Mouse (Mus musculus) intestine, postnatal 0 days (tissue): ENCODE data around the gene Nup43. TPM values are rescaled to one million over a fixed set of nuclear protein-coding genes. Genes with fewer than 3 reads are reported as not detected.

ENCODE experiments used
- ATAC-seq: fragments of 200-750 bp; cut with Nextera tagmentation; 2 replicates; pipeline ENCODE4 v1.8.0; 2017; ENCODE audit warnings: mild to moderate bottlenecking, moderate TSS enrichment, moderate library complexity
- H3K27ac ChIP-seq: fragments of 300-500 bp; sonication (generic); 2 replicates; pipeline ENCODE4 v1.5.1; 2014; ENCODE audit warnings: mild to moderate bottlenecking, low read depth, low read length, moderate library complexity
- H3K27me3 ChIP-seq: fragments of 300-500 bp; sonication (generic); replicated peaks from 2 replicates; pipeline ENCODE4 v1.6.1; 2014; ENCODE audit warnings: low read length, mixed read lengths; ENCODE audit not compliant: control insufficient read depth, insufficient read depth
- H3K36me3 ChIP-seq: fragments of 300-500 bp; sonication (generic); 2 replicates; pipeline ENCODE4 v1.6.1; 2014; ENCODE audit warnings: mild to moderate bottlenecking, moderate library complexity; ENCODE audit not compliant: control insufficient read depth, insufficient read depth
- H3K4me1 ChIP-seq: fragments of 300-500 bp; sonication (generic); replicated peaks from 2 replicates; pipeline ENCODE4 v1.6.1; 2014; ENCODE audit warnings: antibody characterized with exemption, low read length, mixed read lengths; ENCODE audit not compliant: control insufficient read depth, insufficient read depth
- H3K4me2 ChIP-seq: fragments of 300-500 bp; sonication (generic); replicated peaks from 2 replicates; pipeline ENCODE4 v1.6.1; 2014; ENCODE audit warnings: low read depth, mild to moderate bottlenecking, moderate library complexity
- H3K4me3 ChIP-seq: fragments of 300-500 bp; sonication (generic); 2 replicates; pipeline ENCODE4 v1.5.1; 2014; ENCODE audit warnings: low read depth, low read length
- H3K9ac ChIP-seq: fragments of 300-500 bp; sonication (generic); 2 replicates; pipeline ENCODE4 v1.6.1; 2014; ENCODE audit warnings: mild to moderate bottlenecking, low read depth, low read length
- H3K9me3 ChIP-seq: fragments of 300-500 bp; sonication (generic); 2 replicates; pipeline ENCODE4 v1.6.1; 2016; ENCODE audit warnings: mixed run types; ENCODE audit not compliant: control insufficient read depth
- CTCF ChIP-seq: sonication (generic); IDR thresholded peaks from 2 replicates; pipeline ENCODE4 v1.5.1; 2016; ENCODE audit warnings: low read depth, mild to moderate bottlenecking, control low read depth, antibody characterized with exemption, moderate library complexity
- WGBS: fragments of 180-500 bp; shearing (Covaris S2); extraction: QIAGEN DNeasy Blood & Tissue Kit; methylation state at CpG from one replicate; pipeline ENCODE4 v1.1.7; 2014; 5-methylcytosine and 5-hydroxymethylcytosine counted together
- polyA plus RNA-seq: library from polyadenylated mRNA; unstranded; fragments of >200 nt; fragmentation: Nextera tagmentation; extraction: Ambion mirVana; gene quantifications from 2 replicates; pipeline ENCODE4 v1.2.1, GENCODE M21; 2015

Nup43 gene
- polyA plus RNA-seq, 1 experiment from 2014 or later = 14.2 TPM

DNA sequence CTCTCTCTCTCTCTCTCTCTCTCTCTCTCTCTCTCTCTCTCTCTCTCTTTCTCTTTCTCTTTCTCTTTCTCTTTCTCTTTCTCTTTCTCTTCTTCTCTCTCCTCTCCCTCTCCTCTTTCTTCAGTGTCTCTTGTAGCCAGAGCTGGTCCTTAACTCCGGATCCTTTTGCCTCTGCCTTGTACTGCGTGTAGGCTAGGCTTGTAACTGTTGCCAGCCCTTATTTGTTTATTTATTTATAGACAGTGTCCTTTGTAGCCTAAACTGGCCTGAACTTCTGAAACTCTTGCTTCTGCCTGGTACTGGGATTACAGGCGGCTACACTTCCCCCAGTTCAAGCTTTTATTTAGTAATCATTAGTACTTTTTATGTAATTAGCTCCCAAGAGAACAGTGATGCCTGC is 59.7 kb downstream of the Nup43 start:
- H3K36me3 ChIP-seq = no peaks in the 10 kb centered on the region
- H3K27ac ChIP-seq = no peak overlapping the region
- no peaks in the 10 kb centered on the region for H3K27me3 ChIP-seq
- H3K9ac ChIP-seq = no peak overlapping the region
- WGBS = 13% methylated on average over 3 of the region's 3 CpGs
- no peak for TF ChIP-seq CTCF
- H3K4me1 ChIP-seq = no peaks in the 10 kb centered on the region
- H3K9me3 ChIP-seq = no peaks in the 10 kb centered on the region
- no peak for ATAC-seq
- H3K4me2 ChIP-seq = peak overlapping the region; percentile 89
- H3K4me3 ChIP-seq = peak overlapping the region; percentile 79

Other genes starting within 250 kb of the Nup43 start
- 1.6 and 1.9 TPM in 2 replicates for gene Ulbp1, start 193.9 kb upstream of the Nup43 start, polyA plus RNA-seq
- 4.0 and 4.2 TPM in 2 replicates for gene Lrp11, start 77.7 kb upstream of the Nup43 start, polyA plus RNA-seq
- gene Pcmt1, start 13.6 kb downstream of the Nup43 start, polyA plus RNA-seq = 80.9 and 82.5 TPM in 2 replicates
- 5.5 and 6.6 TPM in 2 replicates for gene Lats1, start 13.7 kb downstream of the Nup43 start, polyA plus RNA-seq
- gene Katna1, start 58.5 kb downstream of the Nup43 start, polyA plus RNA-seq = 33.0 and 37.1 TPM in 2 replicates
- gene Ginm1, start 125.3 kb downstream of the Nup43 start, polyA plus RNA-seq = 91.9 and 92.8 TPM in 2 replicates
- 17.1 and 19.7 TPM in 2 replicates for gene Ppil4, start 125.4 kb downstream of the Nup43 start, polyA plus RNA-seq
- gene Zc3h12d, start 165.0 kb downstream of the Nup43 start, polyA plus RNA-seq = 0.92 and 1.2 TPM in 2 replicates